Mouse (Mus musculus): Measurements from ENCODE around the gene Cd151. TPM values are rescaled to one million over a fixed set of nuclear protein-coding genes. Genes with fewer than 3 reads are reported as not detected.

Gene Cd151
- polyA plus RNA-seq, 1 experiment from 2014 or later, result 35.7 TPM

GRCm38 (mm10) chr7:141451928-141452327 is 15.3 kb upstream of the Cd151 start:
- H3K36me3 ChIP-seq (ENCODE audit: control insufficient read depth, insufficient read depth, low read length), result peaks cover 11% of the 10 kb centered on the region; the same call in 1 of the 2 replicates
- H3K9me3 ChIP-seq (ENCODE audit: control insufficient read depth, low read length), result no peaks in the 10 kb centered on the region
- no peak overlapping the region for H3K4me2 ChIP-seq (ENCODE audit: low read depth, severe bottlenecking)
- H3K27ac ChIP-seq (replicated peaks; ENCODE audit: low read depth, low read length), result no peak overlapping the region
- H3K4me1 ChIP-seq (ENCODE audit: control insufficient read depth, insufficient read depth, low read length), result peaks cover 17% of the 10 kb centered on the region
- DNase-seq (ENCODE audit: low spot score), result no peak
- no peaks in the 10 kb centered on the region for H3K27me3 ChIP-seq (ENCODE audit: control insufficient read depth, insufficient read depth, low read length)
- no peak for ATAC-seq (ENCODE audit: insufficient number of reproducible peaks, low FRiP score, low TSS enrichment, low read depth)
- H3K9ac ChIP-seq (ENCODE audit: low read length), result no peak overlapping the region
- H3K4me3 ChIP-seq (ENCODE audit: low read depth, low read length), result no peak overlapping the region

DNA sequence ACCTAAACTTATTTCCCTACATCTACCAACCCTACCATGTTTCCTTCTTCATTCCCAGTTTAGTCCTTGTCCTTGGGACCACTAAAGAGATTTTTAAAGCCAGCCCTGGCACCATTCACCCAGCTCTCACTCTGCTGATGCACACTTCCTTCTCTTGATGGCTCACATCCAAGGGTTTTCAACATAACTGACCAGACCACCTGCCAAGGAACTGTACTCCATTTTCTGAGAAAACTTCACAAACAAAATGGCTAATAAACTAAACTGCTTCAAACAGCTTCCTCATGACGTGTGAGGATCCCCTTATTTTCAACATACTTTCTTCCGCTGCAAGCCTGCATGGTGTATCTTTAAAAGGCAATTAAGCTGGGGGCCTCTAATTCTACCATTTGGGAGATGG is 13.6 kb upstream of the Cd151 start:
- ATAC-seq (ENCODE audit: insufficient number of reproducible peaks, low FRiP score, low TSS enrichment, low read depth) (no peak), DNase-seq (ENCODE audit: low spot score) (no peak)
- 72% methylated on average over 2 of the region's 2 CpGs for WGBS
- H3K9ac ChIP-seq (ENCODE audit: low read length), result no peak overlapping the region
- H3K4me1 ChIP-seq (ENCODE audit: control insufficient read depth, insufficient read depth, low read length), result peaks cover 12% of the 10 kb centered on the region
- no peak overlapping the region for H3K4me2 ChIP-seq (ENCODE audit: low read depth, severe bottlenecking)
- no peak overlapping the region for H3K27ac ChIP-seq (replicated peaks; ENCODE audit: low read depth, low read length)
- H3K27me3 ChIP-seq (ENCODE audit: control insufficient read depth, insufficient read depth, low read length), result no peaks in the 10 kb centered on the region
- peaks cover 11% of the 10 kb centered on the region; the same call in 1 of the 2 replicates for H3K36me3 ChIP-seq (ENCODE audit: control insufficient read depth, insufficient read depth, low read length)
- H3K4me3 ChIP-seq (ENCODE audit: low read depth, low read length), result no peak overlapping the region
- no peaks in the 10 kb centered on the region for H3K9me3 ChIP-seq (ENCODE audit: control insufficient read depth, low read length)

DNA sequence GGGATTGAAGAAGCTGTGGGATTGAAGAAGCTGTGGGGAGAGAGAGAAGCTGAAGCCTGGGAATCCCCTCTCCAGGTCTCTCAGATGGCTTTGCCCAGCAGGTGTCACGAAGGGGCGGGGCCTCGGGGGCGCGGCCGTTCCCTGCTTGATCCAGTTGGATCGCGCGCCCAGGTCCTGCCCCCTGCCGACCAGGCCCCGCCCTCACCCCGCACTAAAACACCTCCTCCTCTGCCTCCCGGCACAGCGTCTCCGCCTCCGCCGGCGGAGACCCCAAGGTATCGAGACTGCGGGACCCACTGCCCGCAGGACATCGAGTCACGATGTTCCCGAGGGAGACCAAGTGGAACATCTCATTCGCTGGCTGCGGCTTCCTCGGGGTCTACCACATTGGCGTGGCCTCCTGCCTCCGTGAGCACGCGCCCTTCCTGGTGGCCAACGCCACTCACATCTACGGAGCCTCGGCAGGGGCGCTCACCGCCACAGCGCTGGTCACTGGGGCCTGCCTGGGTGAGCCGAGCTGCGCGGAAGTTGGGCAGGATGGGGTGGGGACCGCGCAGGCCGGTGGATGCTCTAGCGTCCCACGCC is 12.1 kb upstream of the Cd151 start, which contains the start of gene Pnpla2:
Gene Pnpla2, plus strand, starts transcription at position 232 of the 585 bp plus-strand sequence.
- Histone ChIP-seq H3K4me2 (ENCODE audit: low read depth, severe bottlenecking) (peak within 1 kb of the TSS; percentile 96), H3K9ac (ENCODE audit: low read length) (peak within 1 kb of the TSS; percentile 47), H3K27ac (replicated peaks; ENCODE audit: low read depth, low read length) (0 out of 2 replicates have a peak within 1 kb of the TSS, but pooled peaks have one; percentile 45), H3K27me3 (ENCODE audit: control insufficient read depth, insufficient read depth, low read length) (0 out of 2 replicates have a peak, but pooled peaks cover 5% of the 10 kb centered on the region), H3K9me3 (ENCODE audit: control insufficient read depth, low read length) (no peaks in the 10 kb centered on the region), H3K36me3 (ENCODE audit: control insufficient read depth, insufficient read depth, low read length) (peaks cover 11% of the 10 kb centered on the region; the same call in 1 of the 2 replicates), H3K4me1 (ENCODE audit: control insufficient read depth, insufficient read depth, low read length) (peaks cover 11% of the 10 kb centered on the region), H3K4me3 (ENCODE audit: low read depth, low read length) (peak within 1 kb of the TSS; percentile 62)
- ATAC-seq (ENCODE audit: insufficient number of reproducible peaks, low FRiP score, low TSS enrichment, low read depth) (peak; percentile 80), DNase-seq (ENCODE audit: low spot score) (peak; percentile 95)
- under 1% methylated on average over 45 of the region's 45 CpGs for WGBS

GRCm38 (mm10) chr7:141455610-141456314 is 11.4 kb upstream of the Cd151 start:
- Histone ChIP-seq H3K4me3 (ENCODE audit: low read depth, low read length) (peak overlapping the region; percentile 62), H3K27me3 (ENCODE audit: control insufficient read depth, insufficient read depth, low read length) (peaks cover 11% of the 10 kb centered on the region; the same call in 1 of the 2 replicates), H3K27ac (replicated peaks; ENCODE audit: low read depth, low read length) (no peak overlapping the region), H3K36me3 (ENCODE audit: control insufficient read depth, insufficient read depth, low read length) (peaks cover 9% of the 10 kb centered on the region; the same call in 1 of the 2 replicates), H3K9ac (ENCODE audit: low read length) (peak overlapping the region; percentile 47; the same call in 1 of the 2 replicates), H3K4me1 (ENCODE audit: control insufficient read depth, insufficient read depth, low read length) (peaks cover 11% of the 10 kb centered on the region), H3K4me2 (ENCODE audit: low read depth, severe bottlenecking) (peak overlapping the region; percentile 96), H3K9me3 (ENCODE audit: control insufficient read depth, low read length) (no peaks in the 10 kb centered on the region)
- ATAC-seq (ENCODE audit: insufficient number of reproducible peaks, low FRiP score, low TSS enrichment, low read depth) (no peak), DNase-seq (ENCODE audit: low spot score) (peak; percentile 60)
- 1% methylated on average over 23 of the region's 23 CpGs for WGBS

GRCm38 (mm10) chr7:141456739-141457138 is 10.5 kb upstream of the Cd151 start:
- H3K9me3 ChIP-seq (ENCODE audit: control insufficient read depth, low read length), result no peaks in the 10 kb centered on the region
- H3K36me3 ChIP-seq (ENCODE audit: control insufficient read depth, insufficient read depth, low read length), result peaks cover 2% of the 10 kb centered on the region; the same call in 1 of the 2 replicates
- H3K4me1 ChIP-seq (ENCODE audit: control insufficient read depth, insufficient read depth, low read length), result peaks cover 13% of the 10 kb centered on the region
- no peak overlapping the region for H3K4me3 ChIP-seq (ENCODE audit: low read depth, low read length)
- peaks cover 19% of the 10 kb centered on the region for H3K27me3 ChIP-seq (ENCODE audit: control insufficient read depth, insufficient read depth, low read length)
- WGBS, result 90% methylated on average over 6 of the region's 6 CpGs
- ATAC-seq (ENCODE audit: insufficient number of reproducible peaks, low FRiP score, low TSS enrichment, low read depth) (no peak), DNase-seq (ENCODE audit: low spot score) (no peak)
- no peak overlapping the region for H3K27ac ChIP-seq (replicated peaks; ENCODE audit: low read depth, low read length)
- H3K9ac ChIP-seq (ENCODE audit: low read length), result no peak overlapping the region
- no peak overlapping the region for H3K4me2 ChIP-seq (ENCODE audit: low read depth, severe bottlenecking)

DNA sequence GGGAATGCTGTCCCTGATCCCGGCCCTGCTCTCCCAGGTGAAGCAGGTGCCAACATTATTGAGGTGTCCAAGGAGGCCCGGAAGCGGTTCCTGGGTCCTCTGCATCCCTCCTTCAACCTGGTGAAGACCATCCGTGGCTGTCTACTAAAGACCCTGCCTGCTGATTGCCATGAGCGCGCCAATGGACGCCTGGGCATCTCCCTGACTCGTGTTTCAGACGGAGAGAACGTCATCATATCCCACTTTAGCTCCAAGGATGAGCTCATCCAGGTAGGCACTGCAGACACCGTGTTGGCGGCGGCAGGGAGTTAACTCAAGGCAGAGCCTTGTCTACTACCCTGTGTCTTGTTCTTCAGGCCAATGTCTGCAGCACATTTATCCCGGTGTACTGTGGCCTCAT is 10.0 kb upstream of the Cd151 start:
- Histone ChIP-seq H3K27me3 (ENCODE audit: control insufficient read depth, insufficient read depth, low read length) (peaks cover 24% of the 10 kb centered on the region), H3K27ac (replicated peaks; ENCODE audit: low read depth, low read length) (no peak overlapping the region), H3K4me3 (ENCODE audit: low read depth, low read length) (no peak overlapping the region), H3K36me3 (ENCODE audit: control insufficient read depth, insufficient read depth, low read length) (no peaks in the 10 kb centered on the region), H3K9ac (ENCODE audit: low read length) (no peak overlapping the region), H3K9me3 (ENCODE audit: control insufficient read depth, low read length) (no peaks in the 10 kb centered on the region), H3K4me1 (ENCODE audit: control insufficient read depth, insufficient read depth, low read length) (peaks cover 17% of the 10 kb centered on the region), H3K4me2 (ENCODE audit: low read depth, severe bottlenecking) (no peak overlapping the region)
- no peak for ATAC-seq (ENCODE audit: insufficient number of reproducible peaks, low FRiP score, low TSS enrichment, low read depth)
- no peak for DNase-seq (ENCODE audit: low spot score)
- WGBS, result 97% methylated on average over 14 of the region's 14 CpGs

- Histone ChIP-seq H3K36me3 (ENCODE audit: control insufficient read depth, insufficient read depth, low read length) (no peaks in the 10 kb centered on the region), H3K4me3 (ENCODE audit: low read depth, low read length) (no peak overlapping the region), H3K4me1 (ENCODE audit: control insufficient read depth, insufficient read depth, low read length) (peaks cover 21% of the 10 kb centered on the region), H3K4me2 (ENCODE audit: low read depth, severe bottlenecking) (no peak overlapping the region), H3K9ac (ENCODE audit: low read length) (no peak overlapping the region), H3K27me3 (ENCODE audit: control insufficient read depth, insufficient read depth, low read length) (peaks cover 30% of the 10 kb centered on the region), H3K9me3 (ENCODE audit: control insufficient read depth, low read length) (no peaks in the 10 kb centered on the region), H3K27ac (replicated peaks; ENCODE audit: low read depth, low read length) (no peak overlapping the region)
- ATAC-seq (ENCODE audit: insufficient number of reproducible peaks, low FRiP score, low TSS enrichment, low read depth) (no peak), DNase-seq (ENCODE audit: low spot score) (peak; percentile 68)
- WGBS, result 73% methylated on average over 15 of the region's 15 CpGs
Observed at GRCm38 (mm10) chr7:141457986-141458660, 9.1 kb upstream of the Cd151 start.

GRCm38 (mm10) chr7:141458661-141459060 is 8.5 kb upstream of the Cd151 start:
- Histone ChIP-seq H3K9me3 (ENCODE audit: control insufficient read depth, low read length) (no peaks in the 10 kb centered on the region), H3K9ac (ENCODE audit: low read length) (no peak overlapping the region), H3K4me1 (ENCODE audit: control insufficient read depth, insufficient read depth, low read length) (peaks cover 23% of the 10 kb centered on the region), H3K27ac (replicated peaks; ENCODE audit: low read depth, low read length) (no peak overlapping the region), H3K4me2 (ENCODE audit: low read depth, severe bottlenecking) (no peak overlapping the region), H3K27me3 (ENCODE audit: control insufficient read depth, insufficient read depth, low read length) (peaks cover 35% of the 10 kb centered on the region), H3K4me3 (ENCODE audit: low read depth, low read length) (no peak overlapping the region), H3K36me3 (ENCODE audit: control insufficient read depth, insufficient read depth, low read length) (no peaks in the 10 kb centered on the region)
- no peak for DNase-seq (ENCODE audit: low spot score)
- no peak for ATAC-seq (ENCODE audit: insufficient number of reproducible peaks, low FRiP score, low TSS enrichment, low read depth)
- WGBS, result 89% methylated on average over 11 of the region's 11 CpGs
